Mouse (Mus musculus): ENCODE data around the gene Hmg20b.

DNA sequence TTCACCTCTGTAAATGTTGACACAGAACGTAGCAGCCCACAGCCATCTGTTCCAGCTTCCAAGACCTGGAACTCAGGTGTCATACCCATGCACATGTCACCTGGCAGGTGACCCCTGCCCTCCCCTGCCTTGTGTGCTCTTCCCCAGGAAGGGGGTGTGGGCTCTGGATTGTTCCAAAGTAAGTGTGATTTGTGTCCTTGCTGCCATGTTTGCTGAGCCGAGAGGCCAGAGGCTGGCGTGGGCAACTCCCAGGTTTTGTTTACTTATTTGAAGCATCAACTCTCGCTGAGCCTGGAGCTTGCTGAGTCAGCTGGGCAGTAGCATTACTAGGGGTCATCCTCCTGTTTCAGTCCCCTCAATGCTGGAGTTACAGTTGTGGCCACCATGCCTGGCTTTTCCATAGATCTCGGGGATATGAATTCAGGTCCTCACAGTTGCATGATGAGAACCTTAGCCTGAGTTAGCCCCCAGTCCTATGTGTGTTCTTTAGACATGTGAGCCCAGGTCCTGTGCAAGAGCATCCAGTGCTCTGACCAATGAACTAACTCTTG is 38.3 kb upstream of the Hmg20b start, which contains the start of gene Gm48552:
- TF ChIP-seq CTCF (IDR thresholded peaks at IDR 0.05; ENCODE audit: low read depth) (no peak), EP300 (optimal IDR thresholded peaks at IDR 0.05) (no peak)
